Mouse (Mus musculus) common myeloid progenitor, adult 5-6 weeks (primary cell): ENCODE measurements around the gene Ubap2l. TPM values are rescaled to one million over a fixed set of nuclear protein-coding genes. Genes with fewer than 3 reads are reported as not detected.

Source experiments
- ATAC-seq: replicated peaks from 2 replicates; pipeline ENCODE4 v1.8.0; 2016; ENCODE audit warnings: low read depth, mild to moderate bottlenecking, moderate TSS enrichment, inconsistent platforms; ENCODE audit not compliant: poor library complexity, severe bottlenecking
- total RNA-seq: library from RNA; stranded (forward); fragments of 200-1000, 187-1606 nt; gene quantifications from 2 replicates; pipeline ENCODE4 v1.2.3, GENCODE M21; 2017

Ubap2l gene
- total RNA-seq: 180 and 186 TPM in 2 replicates

GRCm38 (mm10) chr3:90052351-90053241 is at the start of gene Ubap2l:
Gene Ubap2l (minus strand): TSS chr3:90052628.
- ATAC-seq: peak; percentile 88

GRCm38 (mm10) chr3:90101673-90102072 is 49.2 kb upstream of the Ubap2l start:
- 0 out of 2 replicates have a peak, but pooled peaks have one; percentile 29 for ATAC-seq

- no peak for ATAC-seq
Measured at GRCm38 (mm10) chr3:90101010-90101409, 48.6 kb upstream of the Ubap2l start.

- ATAC-seq: no peak
Measured at GRCm38 (mm10) chr3:90097928-90098327, 45.5 kb upstream of the Ubap2l start.

GRCm38 (mm10) chr3:90094453-90094852 is 42.0 kb upstream of the Ubap2l start:
- ATAC-seq: no peak

GRCm38 (mm10) chr3:90090892-90091291 is 38.5 kb upstream of the Ubap2l start:
- no peak for ATAC-seq

GRCm38 (mm10) chr3:90088617-90089016 is 36.2 kb upstream of the Ubap2l start:
- no peak for ATAC-seq

- ATAC-seq: no peak
Measured at GRCm38 (mm10) chr3:90086068-90086467, 33.6 kb upstream of the Ubap2l start.

- peak; percentile 8 for ATAC-seq
Measured at GRCm38 (mm10) chr3:90085281-90085680, 32.9 kb upstream of the Ubap2l start.

- ATAC-seq: no peak
Measured at GRCm38 (mm10) chr3:90084790-90085189, 32.4 kb upstream of the Ubap2l start.

GRCm38 (mm10) chr3:90083698-90084324 is 31.4 kb upstream of the Ubap2l start:
- ATAC-seq: peak; percentile 2; the same call in 1 of the 2 replicates

GRCm38 (mm10) chr3:90083034-90083433 is 30.6 kb upstream of the Ubap2l start:
- ATAC-seq: no peak

- peak; percentile 27 for ATAC-seq
Measured at GRCm38 (mm10) chr3:90081365-90082240, 29.2 kb upstream of the Ubap2l start.

- no peak for ATAC-seq
Measured at GRCm38 (mm10) chr3:90080498-90080863, 28.1 kb upstream of the Ubap2l start.

GRCm38 (mm10) chr3:90079763-90080497 is 27.5 kb upstream of the Ubap2l start:
- ATAC-seq: peak; percentile 50

GRCm38 (mm10) chr3:90079133-90079762 is 26.8 kb upstream of the Ubap2l start:
- peak; percentile 76 for ATAC-seq

GRCm38 (mm10) chr3:90078224-90078623 is 25.8 kb upstream of the Ubap2l start:
- ATAC-seq: no peak

GRCm38 (mm10) chr3:90076921-90077716 is 24.7 kb upstream of the Ubap2l start:
- ATAC-seq: no peak
